Mouse (Mus musculus) B cell, adult 2 months (primary cell): ENCODE data around the gene Mbtps2.

Experiments
- DNase-seq, 2 experiments: peaks; one replicate each; pipeline ENCODE4 v3.0.0; 2022

Gene Mbtps2

GRCm38 (mm10) chrX:157598186-157598996 is at the start of gene Mbtps2:
Mbtps2 (minus strand) TSS chrX:157598715.
- DNase-seq = peak; percentile 72 to 73

- DNase-seq = no peak
These were observed 47.9 kb upstream of the Mbtps2 start for GRCm38 (mm10) chrX:157646399-157646798.

- DNase-seq = no peak
These were observed 46.2 kb upstream of the Mbtps2 start for GRCm38 (mm10) chrX:157644700-157645099.

- DNase-seq = peak; percentile 46 to 53
These were observed 45.8 kb upstream of the Mbtps2 start for GRCm38 (mm10) chrX:157644300-157644699.

- DNase-seq = no peak
These were observed 44.3 kb upstream of the Mbtps2 start for GRCm38 (mm10) chrX:157642856-157643255.

- no peak for DNase-seq
These were observed 38.7 kb upstream of the Mbtps2 start for GRCm38 (mm10) chrX:157637253-157637652.

- DNase-seq = no peak
These were observed 35.3 kb upstream of the Mbtps2 start for GRCm38 (mm10) chrX:157633676-157634414.

GRCm38 (mm10) chrX:157630341-157630740 is 31.8 kb upstream of the Mbtps2 start:
- DNase-seq = no peak

GRCm38 (mm10) chrX:157612894-157613293 is 14.4 kb upstream of the Mbtps2 start:
- DNase-seq = no peak

- DNase-seq = peak in 1 of 2 experiments; percentile 6
These were observed 2.9 kb upstream of the Mbtps2 start for GRCm38 (mm10) chrX:157601450-157601849.

- no peak for DNase-seq
These were observed 830 bp downstream of the Mbtps2 start for GRCm38 (mm10) chrX:157597585-157598185.

- peak; percentile 2 to 33 for DNase-seq
These were observed 1.7 kb downstream of the Mbtps2 start for GRCm38 (mm10) chrX:157596802-157597201.

GRCm38 (mm10) chrX:157595927-157596326 is 2.6 kb downstream of the Mbtps2 start:
- DNase-seq = no peak

- DNase-seq = no peak
These were observed 3.9 kb downstream of the Mbtps2 start for GRCm38 (mm10) chrX:157594606-157595005.

- DNase-seq = no peak
These were observed 11.5 kb downstream of the Mbtps2 start for GRCm38 (mm10) chrX:157587001-157587400.

- DNase-seq = no peak
These were observed 12.1 kb downstream of the Mbtps2 start for GRCm38 (mm10) chrX:157586397-157586796.

GRCm38 (mm10) chrX:157579108-157579614 is 19.4 kb downstream of the Mbtps2 start:
- no peak for DNase-seq

GRCm38 (mm10) chrX:157574683-157575082 is 23.8 kb downstream of the Mbtps2 start:
- no peak for DNase-seq

GRCm38 (mm10) chrX:157568840-157569239 is 29.7 kb downstream of the Mbtps2 start, which contains the start of gene Yy2:
Yy2 (minus strand) TSS chrX:157568985.
- DNase-seq = no peak

- DNase-seq = peak; percentile 33 to 43
These were observed 34.7 kb downstream of the Mbtps2 start for GRCm38 (mm10) chrX:157563794-157564193.

- DNase-seq = no peak
These were observed 51.4 kb downstream of the Mbtps2 start for GRCm38 (mm10) chrX:157547082-157547481.

GRCm38 (mm10) chrX:157506400-157506799 is 92.1 kb downstream of the Mbtps2 start:
- no peak for DNase-seq

- DNase-seq = no peak
These were observed 94.0 kb downstream of the Mbtps2 start for GRCm38 (mm10) chrX:157504506-157504905.
